Mouse (Mus musculus) liver, postnatal 0 days (tissue): ENCODE data around the gene Myg1. TPM values are rescaled to one million over a fixed set of nuclear protein-coding genes. Genes with fewer than 3 reads are reported as not detected.

ENCODE experiments used
- ATAC-seq: fragments of 200-750 bp; cut with Nextera tagmentation; 2 replicates; pipeline ENCODE4 v1.8.0; 2017; ENCODE audit warnings: mild to moderate bottlenecking, moderate library complexity
- DNase-seq: peaks from one replicate; pipeline ENCODE4 v3.0.0-alpha.2; 2016
- H3K27ac ChIP-seq: fragments of 300-500 bp; sonication (generic); 2 replicates; pipeline ENCODE4 v1.5.1; 2014; ENCODE audit warnings: antibody characterized with exemption, moderate library complexity, mild to moderate bottlenecking, low read depth
- H3K27me3 ChIP-seq: fragments of 300-500 bp; sonication (generic); 2 replicates; pipeline ENCODE4 v1.6.1; 2014; ENCODE audit warnings: low read length, control low read depth, mixed read lengths; ENCODE audit not compliant: insufficient read depth
- H3K36me3 ChIP-seq: fragments of 300-500 bp; sonication (generic); replicated peaks from 2 replicates; pipeline ENCODE4 v1.6.1; 2014; ENCODE audit warnings: mild to moderate bottlenecking, control low read depth, low read length, moderate library complexity, mixed read lengths; ENCODE audit not compliant: insufficient read depth
- H3K4me1 ChIP-seq: fragments of 300-500 bp; sonication (generic); 2 replicates; pipeline ENCODE4 v1.6.1; 2014; ENCODE audit warnings: antibody characterized with exemption, mild to moderate bottlenecking, control low read depth; ENCODE audit not compliant: insufficient read depth
- H3K4me2 ChIP-seq: fragments of 300-500 bp; sonication (generic); 2 replicates; pipeline ENCODE4 v1.6.1; 2014; ENCODE audit warnings: low read depth, mild to moderate bottlenecking, low read length, moderate library complexity, mixed read lengths
- H3K4me3 ChIP-seq: fragments of 300-500 bp; sonication (generic); 2 replicates; pipeline ENCODE4 v1.5.1; 2014; ENCODE audit warnings: low read depth, low read length
- H3K9ac ChIP-seq: fragments of 300-500 bp; sonication (generic); replicated peaks from 2 replicates; pipeline ENCODE4 v1.6.1; 2014; ENCODE audit warnings: mild to moderate bottlenecking, moderate library complexity
- H3K9me3 ChIP-seq: fragments of 300-500 bp; sonication (generic); 2 replicates; pipeline ENCODE4 v1.6.1; 2016; ENCODE audit warnings: mild to moderate bottlenecking, control low read depth, low read length, mixed read lengths
- CTCF ChIP-seq: sonication (generic); IDR thresholded peaks from 2 replicates; pipeline ENCODE4 v1.5.1; 2016; ENCODE audit warnings: antibody characterized with exemption, low read depth
- EP300 ChIP-seq: IDR thresholded peaks from 2 replicates; pipeline ENCODE4 v1.6.1; 2016; ENCODE audit warnings: antibody characterized with exemption, low read depth, mild to moderate bottlenecking
- WGBS: fragments of 180-500 bp; shearing (Covaris S2); extraction: QIAGEN DNeasy Blood & Tissue Kit; methylation state at CpG from one replicate; pipeline ENCODE4 v1.1.7; 2014; ENCODE audit not compliant: insufficient replicate concordance; 5-methylcytosine and 5-hydroxymethylcytosine counted together
- polyA plus RNA-seq: library from polyadenylated mRNA; unstranded; fragments of >200 nt; fragmentation: Nextera tagmentation; extraction: Ambion mirVana; gene quantifications from 2 replicates; pipeline ENCODE4 v1.2.1, GENCODE M21; 2015

Myg1 gene
- polyA plus RNA-seq, 1 experiment from 2014 or later, result 30.8 TPM

GRCm38 (mm10) chr15:102358126-102358525, 26.6 kb downstream of the Myg1 start:
- Histone ChIP-seq H3K9me3 (no peaks in the 10 kb centered on the region), H3K4me3 (no peak overlapping the region), H3K27me3 (peaks cover 65% of the 10 kb centered on the region), H3K4me1 (peaks cover 17% of the 10 kb centered on the region), H3K27ac (no peak overlapping the region), H3K36me3 (no peaks in the 10 kb centered on the region), H3K4me2 (no peak overlapping the region), H3K9ac (no peak overlapping the region)
- no peak for DNase-seq
- ATAC-seq, result no peak
- TF ChIP-seq EP300, result no peak
- no peak for TF ChIP-seq CTCF
- 6% methylated on average over 22 of the region's 25 CpGs for WGBS

GRCm38 (mm10) chr15:102358834-102359233, 27.3 kb downstream of the Myg1 start:
- TF ChIP-seq EP300 (no peak), CTCF (no peak)
- no peaks in the 10 kb centered on the region for H3K9me3 ChIP-seq
- H3K4me1 ChIP-seq, result peaks cover 17% of the 10 kb centered on the region
- H3K36me3 ChIP-seq, result no peaks in the 10 kb centered on the region
- H3K4me3 ChIP-seq, result no peak overlapping the region
- H3K27me3 ChIP-seq, result peaks cover 70% of the 10 kb centered on the region
- no peak overlapping the region for H3K27ac ChIP-seq
- ATAC-seq (no peak), DNase-seq (no peak)
- H3K9ac ChIP-seq, result no peak overlapping the region
- 43% methylated on average over 5 of the region's 5 CpGs for WGBS
- H3K4me2 ChIP-seq, result no peak overlapping the region

- Histone ChIP-seq H3K4me2 (peak overlapping the region; percentile 42), H3K36me3 (no peaks in the 10 kb centered on the region), H3K9ac (0 out of 2 replicates have a peak overlapping the region, but pooled peaks have one; percentile 18), H3K4me3 (no peak overlapping the region), H3K4me1 (0 out of 2 replicates have a peak, but pooled peaks cover 3% of the 10 kb centered on the region), H3K9me3 (no peaks in the 10 kb centered on the region), H3K27me3 (peaks cover 53% of the 10 kb centered on the region), H3K27ac (no peak overlapping the region)
- TF ChIP-seq EP300 (no peak), CTCF (no peak)
- no peak for DNase-seq
- no peak for ATAC-seq
- 16% methylated on average over 11 of the region's 14 CpGs for WGBS
Observed at GRCm38 (mm10) chr15:102362648-102363047, 31.1 kb downstream of the Myg1 start.

GRCm38 (mm10) chr15:102364678-102365077, 33.2 kb downstream of the Myg1 start:
- TF ChIP-seq EP300 (no peak), CTCF (no peak)
- Histone ChIP-seq H3K9ac (no peak overlapping the region), H3K4me1 (no peaks in the 10 kb centered on the region), H3K27ac (no peak overlapping the region), H3K27me3 (peaks cover 46% of the 10 kb centered on the region), H3K4me2 (no peak overlapping the region), H3K9me3 (no peaks in the 10 kb centered on the region), H3K4me3 (no peak overlapping the region), H3K36me3 (no peaks in the 10 kb centered on the region)
- DNase-seq (no peak), ATAC-seq (no peak)
- 57% methylated on average over 1 of the region's 1 CpGs for WGBS

GRCm38 (mm10) chr15:102366238-102366637, 34.7 kb downstream of the Myg1 start:
- Histone ChIP-seq H3K4me3 (no peak overlapping the region), H3K4me2 (no peak overlapping the region), H3K36me3 (no peaks in the 10 kb centered on the region), H3K27me3 (peaks cover 55% of the 10 kb centered on the region), H3K4me1 (no peaks in the 10 kb centered on the region), H3K9me3 (no peaks in the 10 kb centered on the region), H3K9ac (no peak overlapping the region), H3K27ac (no peak overlapping the region)
- 27% methylated on average over 7 of the region's 7 CpGs for WGBS
- DNase-seq, result no peak
- no peak for ATAC-seq
- TF ChIP-seq CTCF, result no peak
- no peak for TF ChIP-seq EP300

- Histone ChIP-seq H3K27ac (no peak within 1 kb of the TSS), H3K4me2 (no peak within 1 kb of the TSS), H3K9me3 (no peaks in the 10 kb centered on the region), H3K36me3 (no peaks in the 10 kb centered on the region), H3K27me3 (peaks cover 57% of the 10 kb centered on the region), H3K4me1 (no peaks in the 10 kb centered on the region), H3K4me3 (no peak within 1 kb of the TSS), H3K9ac (no peak within 1 kb of the TSS)
- 12% methylated on average over 11 of the region's 15 CpGs for WGBS
- ATAC-seq, result no peak
- DNase-seq, result no peak
- no peak for TF ChIP-seq CTCF
- no peak for TF ChIP-seq EP300
Observed at GRCm38 (mm10) chr15:102366733-102367344, 35.3 kb downstream of the Myg1 start, which contains the start of gene Sp7. TSS of gene Sp7 (minus strand) at chr15:102367182.

GRCm38 (mm10) chr15:102369972-102370371, 38.5 kb downstream of the Myg1 start:
- ATAC-seq, result no peak
- H3K4me2 ChIP-seq, result no peak overlapping the region; the same call in 1 of the 2 replicates
- no peak overlapping the region for H3K4me3 ChIP-seq

More at GRCm38 (mm10) chr15:102369972-102370371, 38.5 kb downstream of the Myg1 start:
- Histone ChIP-seq H3K4me1 (no peaks in the 10 kb centered on the region), H3K9ac (no peak overlapping the region), H3K36me3 (no peaks in the 10 kb centered on the region), H3K27me3 (peaks cover 40% of the 10 kb centered on the region), H3K9me3 (no peaks in the 10 kb centered on the region), H3K27ac (no peak overlapping the region)
- WGBS, result 21% methylated on average over 13 of the region's 13 CpGs
- DNase-seq, result no peak
- no peak for TF ChIP-seq EP300
- no peak for TF ChIP-seq CTCF
